Mouse (Mus musculus) thymus, adult 2 months (tissue): ENCODE measurements around the gene Lrp4.

Experiments used
- CTCF ChIP-seq: fragments of 200-500 bp; IDR thresholded peaks from 2 replicates; pipeline ENCODE4 v1.5.1; 2012; ENCODE audit warnings: mild to moderate bottlenecking, control low read depth, low read length, moderate library complexity, borderline replicate concordance; ENCODE audit not compliant: control insufficient read depth, poor library complexity, insufficient read depth; ENCODE audit errors: extremely low read depth
- POLR2A ChIP-seq: fragments of 200-500 bp; IDR thresholded peaks from 2 replicates; pipeline ENCODE4 v1.6.1; 2012; ENCODE audit warnings: mild to moderate bottlenecking, low read length, control low read depth, moderate library complexity; ENCODE audit not compliant: control insufficient read depth, poor library complexity, insufficient read depth; ENCODE audit errors: extremely low read depth

DNA sequence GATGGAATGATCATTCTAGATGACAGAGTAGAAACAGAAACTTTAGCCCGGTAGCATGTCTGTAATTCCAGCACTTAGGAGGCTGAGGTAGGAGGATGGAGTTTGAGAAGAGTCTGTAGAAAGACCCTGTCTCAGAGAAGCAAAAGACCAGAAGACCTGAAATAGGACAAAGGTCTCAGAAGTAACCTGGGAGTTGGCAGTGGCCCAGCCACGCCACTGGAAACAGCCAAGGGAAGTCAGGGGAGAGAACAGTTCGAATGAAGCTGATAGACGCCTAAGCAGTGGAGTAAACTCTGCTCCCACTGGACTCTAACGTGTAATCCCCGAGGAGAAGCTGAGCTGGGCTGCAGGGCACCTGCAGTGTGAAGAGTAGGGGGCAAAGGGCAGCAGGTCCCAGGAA is 27.9 kb downstream of the Lrp4 start:
- TF ChIP-seq POLR2A: no peak
- no peak for TF ChIP-seq CTCF
